In the genomic region with DNA sequence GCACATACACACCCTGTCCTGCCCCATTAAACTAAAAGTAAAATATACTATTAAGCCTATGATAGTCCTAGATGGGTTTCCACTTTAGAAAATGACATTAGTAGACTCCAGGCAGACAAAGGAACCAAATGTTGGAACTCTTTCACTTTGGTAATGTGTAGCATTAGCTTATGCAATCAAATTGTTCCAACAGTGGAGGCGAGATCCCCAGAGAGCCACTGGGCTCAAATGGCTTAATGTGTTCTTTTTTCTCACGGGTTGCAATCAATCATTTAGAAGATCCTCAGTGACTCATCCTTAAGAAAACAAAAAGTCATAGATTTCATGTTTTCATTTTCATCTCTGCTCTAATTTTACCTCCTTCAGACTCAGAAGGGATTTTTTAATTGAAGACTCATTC, we compare ENCODE assay signal across 18 mouse cellular contexts.
A peak's percentile ranks its signal among the peaks of the same experiment; 100 is the strongest.
DNase-seq lines count a peak whose midpoint lies in the region; ATAC-seq and TF ChIP-seq lines count a peak whose summit lies in the region.
"Had no signal": no experiment of that assay in that cellular context is flagged by ENCODE, and none has a peak within 500 bp of the region (broad histone marks: within the 10 kb centered on the region; RNA-seq: fewer than 3 reads in every experiment).

No protein-coding gene starts in this region.

- no peaks in the 10 kb centered on the region for H3K79me2 ChIP-seq in myocyte (ENCODE audit: control insufficient read depth, insufficient read depth)

- WGBS in embryonic facial prominence, embryonic 13.5 days: 61% methylated on average over 2 of the region's 2 CpGs
- 70% methylated on average over 2 of the region's 2 CpGs for WGBS in embryonic facial prominence, embryonic 10.5 days
- WGBS in lung, embryonic 16.5 days: 53% methylated on average over 2 of the region's 2 CpGs
- WGBS in lung, adult 2 months: 41% methylated on average over 2 of the region's 2 CpGs
- WGBS in embryonic facial prominence, embryonic 14.5 days: 42% methylated on average over 2 of the region's 2 CpGs

- no peak for TF ChIP-seq CTCF in lung, adult 2 months (IDR thresholded peaks at IDR 0.05; ENCODE audit: insufficient read depth, low read length)

- peaks cover 48% of the 10 kb centered on the region for H3K4me1 ChIP-seq in embryonic facial prominence, embryonic 13.5 days
- H3K4me1 ChIP-seq in embryonic facial prominence, embryonic 10.5 days: peaks cover 47% of the 10 kb centered on the region
- H3K4me1 ChIP-seq in lung, embryonic 16.5 days (replicated peaks; ENCODE audit: control insufficient read depth, insufficient read depth, low read length): peaks cover 2% of the 10 kb centered on the region
- no peaks in the 10 kb centered on the region; the same call in 1 of the 2 replicates for H3K4me1 ChIP-seq in lung, adult 2 months (ENCODE audit: control insufficient read depth, insufficient read depth, low read length)
- peaks cover 39% of the 10 kb centered on the region for H3K4me1 ChIP-seq in embryonic facial prominence, embryonic 14.5 days (ENCODE audit: control insufficient read depth, insufficient read depth, low read length)

- no peak for DNase-seq in embryonic facial prominence, embryonic 10.5 days (ENCODE audit: low spot score)
- DNase-seq in lung, adult 2 months: no peak
- DNase-seq in embryonic facial prominence, embryonic 14.5 days (ENCODE audit: low spot score): peak; percentile 86
- DNase-seq in B cell, adult 2 months: no peak
- DNase-seq in right cerebral cortex, postnatal 36 days (ENCODE audit: low spot score in 2 of 2): no peak
- DNase-seq: cerebellum, adult 11 months; cerebellum, postnatal 25 days; forebrain, postnatal 0 days; heart, postnatal 14 days; kidney, postnatal 10 days; liver; liver, postnatal 0 days; right cerebral cortex, postnatal 14 days had no signal

- no peak overlapping the region for H3K4me3 ChIP-seq in embryonic facial prominence, embryonic 13.5 days
- no peak overlapping the region for H3K4me3 ChIP-seq in embryonic facial prominence, embryonic 10.5 days
- H3K4me3 ChIP-seq in lung, embryonic 16.5 days (ENCODE audit: low read length): no peak overlapping the region
- H3K4me3 ChIP-seq in lung, adult 2 months (replicated peaks; ENCODE audit: extremely low read depth, low read depth, low read length): no peak overlapping the region
- no peak overlapping the region for H3K4me3 ChIP-seq in embryonic facial prominence, embryonic 14.5 days (ENCODE audit: low read depth, low read length)
- no peak overlapping the region for H3K4me3 ChIP-seq in myocyte

- no peaks in the 10 kb centered on the region for H3K36me3 ChIP-seq in embryonic facial prominence, embryonic 13.5 days
- no peaks in the 10 kb centered on the region for H3K36me3 ChIP-seq in embryonic facial prominence, embryonic 10.5 days (replicated peaks)
- H3K36me3 ChIP-seq in lung, embryonic 16.5 days (ENCODE audit: control insufficient read depth, insufficient read depth, low read length): no peaks in the 10 kb centered on the region
- H3K36me3 ChIP-seq in embryonic facial prominence, embryonic 14.5 days (ENCODE audit: control insufficient read depth, insufficient read depth, low read length): no peaks in the 10 kb centered on the region
- no peaks in the 10 kb centered on the region for H3K36me3 ChIP-seq in myocyte (ENCODE audit: control insufficient read depth, insufficient read depth)

- H3ac ChIP-seq in myocyte (ENCODE audit: control insufficient read depth, insufficient read length): no peak overlapping the region

- ATAC-seq in embryonic facial prominence, embryonic 13.5 days (ENCODE audit: insufficient number of reproducible peaks, insufficient read depth, low FRiP score, low TSS enrichment, low read depth): no peak
- ATAC-seq in lung, embryonic 16.5 days (ENCODE audit: low read depth): no peak
- peak; percentile 24; the same call in 1 of the 2 replicates for ATAC-seq in embryonic facial prominence, embryonic 14.5 days (ENCODE audit: low read depth)
- ATAC-seq: forebrain, postnatal 0 days; intestine, postnatal 0 days; liver, postnatal 0 days had no signal

- no peaks in the 10 kb centered on the region for H3K9me3 ChIP-seq in embryonic facial prominence, embryonic 13.5 days
- no peaks in the 10 kb centered on the region for H3K9me3 ChIP-seq in embryonic facial prominence, embryonic 10.5 days
- no peaks in the 10 kb centered on the region for H3K9me3 ChIP-seq in lung, embryonic 16.5 days (ENCODE audit: control insufficient read depth, low read length)
- H3K9me3 ChIP-seq in embryonic facial prominence, embryonic 14.5 days (ENCODE audit: control insufficient read depth, low read length): no peaks in the 10 kb centered on the region

- no peak for TF ChIP-seq POLR2A in lung, adult 2 months (IDR thresholded peaks at IDR 0.05; ENCODE audit: borderline replicate concordance, extremely low read depth, low read depth, low read length)
- TF ChIP-seq POLR2A in myocyte (IDR thresholded peaks at IDR 0.05; ENCODE audit: insufficient read length, low read depth): no peak

- no peaks in the 10 kb centered on the region for H3K27me3 ChIP-seq in embryonic facial prominence, embryonic 13.5 days
- no peaks in the 10 kb centered on the region for H3K27me3 ChIP-seq in embryonic facial prominence, embryonic 10.5 days (replicated peaks; ENCODE audit: low read depth, poor library complexity, severe bottlenecking)
- H3K27me3 ChIP-seq in lung, embryonic 16.5 days (ENCODE audit: control insufficient read depth, insufficient read depth, low read depth, low read length): no peaks in the 10 kb centered on the region
- no peaks in the 10 kb centered on the region for H3K27me3 ChIP-seq in embryonic facial prominence, embryonic 14.5 days (replicated peaks; ENCODE audit: control insufficient read depth, insufficient read depth, low read length)
- no peaks in the 10 kb centered on the region for H3K27me3 ChIP-seq in myocyte (ENCODE audit: control insufficient read depth, insufficient read depth, insufficient read length)

- no peak overlapping the region for H3K9ac ChIP-seq in embryonic facial prominence, embryonic 13.5 days
- no peak overlapping the region for H3K9ac ChIP-seq in lung, embryonic 16.5 days (ENCODE audit: low read length)
- H3K9ac ChIP-seq in embryonic facial prominence, embryonic 14.5 days (ENCODE audit: low read depth, low read length): no peak overlapping the region
- H3K9ac ChIP-seq: forebrain, postnatal 0 days; hindbrain, embryonic 14.5 days; liver, postnatal 0 days had no signal

- peak overlapping the region; percentile 44; the same call in 1 of the 2 replicates for H3K27ac ChIP-seq in embryonic facial prominence, embryonic 13.5 days
- no peak overlapping the region for H3K27ac ChIP-seq in embryonic facial prominence, embryonic 10.5 days (replicated peaks)
- H3K27ac ChIP-seq in lung, embryonic 16.5 days (ENCODE audit: low read length): peak overlapping the region; percentile 33; the same call in 1 of the 2 replicates
- H3K27ac ChIP-seq in embryonic facial prominence, embryonic 14.5 days (replicated peaks; ENCODE audit: low read depth, low read length): peak overlapping the region; percentile 78
- H3K27ac ChIP-seq: hindbrain, embryonic 14.5 days had no signal

- H3K4me2 ChIP-seq in embryonic facial prominence, embryonic 13.5 days: no peak overlapping the region
- H3K4me2 ChIP-seq in lung, embryonic 16.5 days (ENCODE audit: low read depth, low read length): no peak overlapping the region
- no peak overlapping the region for H3K4me2 ChIP-seq in embryonic facial prominence, embryonic 14.5 days (ENCODE audit: low read depth, low read length)
- H3K4me2 ChIP-seq in myocyte (ENCODE audit: low read depth): peak overlapping the region; percentile 60
- H3K4me2 ChIP-seq: hindbrain, embryonic 14.5 days had no signal

TF ChIP-seq in myocyte, 11 proteins besides CTCF, POLR2A, EP300 and RAD21:
- no peak for TF ChIP-seq REST (IDR thresholded peaks at IDR 0.05; ENCODE audit: insufficient read depth, insufficient read length)
- TF ChIP-seq CEBPB (IDR thresholded peaks at IDR 0.05; ENCODE audit: insufficient read depth, poor library complexity, severe bottlenecking): peak; percentile 82
